Mouse (Mus musculus) small intestine, adult 2 months (tissue): Measurements from ENCODE around the gene Maml2. TPM values are rescaled to one million over a fixed set of nuclear protein-coding genes. Genes with fewer than 3 reads are reported as not detected.
"Not testable (repeated sequence)": the region's sequence is repeated elsewhere in the genome, so short reads cannot be mapped to it uniquely, and the experiment has no call there.

Experiments used
- H3K27ac ChIP-seq: fragments of 200-500 bp; 2 replicates; pipeline ENCODE4 v1.5.1; 2012; ENCODE audit warnings: low read depth, low read length, control low read depth, inconsistent platforms; ENCODE audit not compliant: insufficient read depth
- H3K27me3 ChIP-seq: fragments of 200-500 bp; 2 replicates; pipeline ENCODE4 v1.6.1; 2012; ENCODE audit warnings: mild to moderate bottlenecking, moderate library complexity, low read length, inconsistent platforms; ENCODE audit not compliant: control insufficient read depth, insufficient read depth
- H3K36me3 ChIP-seq: fragments of 200-500 bp; 2 replicates; pipeline ENCODE4 v1.6.1; 2012; ENCODE audit warnings: mild to moderate bottlenecking, low read length, control low read depth, inconsistent platforms; ENCODE audit not compliant: control insufficient read depth, insufficient read depth
- H3K4me1 ChIP-seq: fragments of 200-500 bp; 2 replicates; pipeline ENCODE4 v1.6.1; 2012; ENCODE audit warnings: low read length, inconsistent platforms, mixed read lengths; ENCODE audit not compliant: control insufficient read depth, insufficient read depth, insufficient read length
- H3K4me3 ChIP-seq: fragments of 200-500 bp; 2 replicates; pipeline ENCODE4 v1.5.1; 2012; ENCODE audit warnings: low read depth, mild to moderate bottlenecking, control low read depth, inconsistent platforms, low read length, moderate library complexity
- CTCF ChIP-seq: fragments of 200-500 bp; IDR thresholded peaks from 2 replicates; pipeline ENCODE4 v1.5.1; 2012; ENCODE audit warnings: low read depth, mild to moderate bottlenecking, control low read depth, inconsistent platforms, low read length, moderate library complexity, mixed read lengths; ENCODE audit not compliant: insufficient replicate concordance, insufficient read length; ENCODE audit errors: extremely low read depth
- POLR2A ChIP-seq: fragments of 200-500 bp; IDR thresholded peaks from 2 replicates; pipeline ENCODE4 v1.6.1; 2012; ENCODE audit warnings: low read depth, mild to moderate bottlenecking, control low read depth, inconsistent platforms, low read length, moderate library complexity
- WGBS: fragments of 180-500 bp; shearing (Covaris S2); methylation state at CpG from one replicate; pipeline ENCODE4 v1.1.7; 2018; 5-methylcytosine and 5-hydroxymethylcytosine counted together
- polyA plus RNA-seq: library from polyadenylated mRNA; depleted of rRNA; stranded (reverse); fragments of >200 nt; gene quantifications from 2 replicates; pipeline ENCODE4 v1.2.3, GENCODE M21; 2012

Maml2 gene
- polyA plus RNA-seq, 1 experiment, result 2.8 TPM

GRCm38 (mm10) chr9:13699061-13699780 is 401.5 kb downstream of the Maml2 start:
- H3K4me1 ChIP-seq, result peaks cover 3% of the 10 kb centered on the region; the same call in 1 of the 2 replicates
- WGBS, result 86% methylated on average over 14 of the region's 14 CpGs
- H3K27me3 ChIP-seq, result no peaks in the 10 kb centered on the region
- H3K27ac ChIP-seq, result no peak overlapping the region
- H3K4me3 ChIP-seq, result no peak overlapping the region
- TF ChIP-seq CTCF (no peak), POLR2A (no peak)
- H3K36me3 ChIP-seq, result no peaks in the 10 kb centered on the region

DNA sequence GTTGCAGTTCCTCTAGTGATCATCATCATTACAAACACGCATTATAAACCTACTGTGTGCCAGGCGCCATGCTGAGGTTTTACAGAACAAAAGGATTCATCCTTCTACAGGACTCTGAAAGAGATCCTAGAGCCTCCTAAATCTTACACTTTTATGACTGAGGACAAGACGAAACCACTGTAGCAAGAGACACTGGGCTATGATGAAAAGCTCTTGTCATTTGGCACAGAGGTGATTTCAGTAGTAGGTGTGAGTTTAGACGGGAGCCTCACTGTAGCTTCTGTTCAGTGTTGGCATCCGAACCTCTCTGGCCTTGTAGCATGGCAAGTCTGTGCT is 402.0 kb downstream of the Maml2 start:
- TF ChIP-seq POLR2A, result no peak
- TF ChIP-seq CTCF, result no peak
- no peak overlapping the region for H3K4me3 ChIP-seq
- no peaks in the 10 kb centered on the region for H3K36me3 ChIP-seq
- peaks cover 6% of the 10 kb centered on the region; the same call in 1 of the 2 replicates for H3K4me1 ChIP-seq
- no peaks in the 10 kb centered on the region for H3K27me3 ChIP-seq
- WGBS, result 89% methylated on average over 5 of the region's 5 CpGs
- no peak overlapping the region for H3K27ac ChIP-seq

DNA sequence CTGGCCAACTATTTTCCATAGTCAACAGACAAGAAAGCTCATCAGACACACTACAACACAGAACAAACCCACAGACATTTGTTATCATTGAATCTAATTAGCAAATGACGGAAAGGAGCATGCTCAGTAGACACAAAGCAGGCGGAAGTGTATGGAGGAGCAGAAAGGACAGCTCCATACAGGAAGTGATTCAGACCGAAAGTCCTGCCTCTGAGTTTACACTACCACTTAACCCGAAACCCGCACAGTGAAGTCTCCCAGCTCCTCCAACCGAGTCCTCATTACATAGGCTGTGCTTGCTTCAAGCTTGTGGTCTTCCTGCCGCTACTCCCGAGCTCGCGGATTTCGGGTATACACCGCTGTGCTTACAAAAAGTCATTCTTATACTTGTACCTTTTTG is 404.0 kb downstream of the Maml2 start:
- peak overlapping the region; percentile 23; the same call in 1 of the 2 replicates for H3K4me3 ChIP-seq
- 87% methylated on average over 12 of the region's 12 CpGs for WGBS
- no peaks in the 10 kb centered on the region for H3K36me3 ChIP-seq
- TF ChIP-seq POLR2A (no peak), CTCF (no peak)
- H3K27me3 ChIP-seq, result no peaks in the 10 kb centered on the region
- no peak overlapping the region for H3K27ac ChIP-seq
- H3K4me1 ChIP-seq, result peaks cover 13% of the 10 kb centered on the region; the same call in 1 of the 2 replicates

GRCm38 (mm10) chr9:13703100-13703499 is 405.3 kb downstream of the Maml2 start:
- Histone ChIP-seq H3K36me3 (no peaks in the 10 kb centered on the region), H3K27me3 (no peaks in the 10 kb centered on the region), H3K4me3 (no peak overlapping the region), H3K27ac (no peak overlapping the region), H3K4me1 (peaks cover 13% of the 10 kb centered on the region; the same call in 1 of the 2 replicates)
- TF ChIP-seq CTCF (no peak), POLR2A (no peak)
- WGBS, result 86% methylated on average over 2 of the region's 2 CpGs

DNA sequence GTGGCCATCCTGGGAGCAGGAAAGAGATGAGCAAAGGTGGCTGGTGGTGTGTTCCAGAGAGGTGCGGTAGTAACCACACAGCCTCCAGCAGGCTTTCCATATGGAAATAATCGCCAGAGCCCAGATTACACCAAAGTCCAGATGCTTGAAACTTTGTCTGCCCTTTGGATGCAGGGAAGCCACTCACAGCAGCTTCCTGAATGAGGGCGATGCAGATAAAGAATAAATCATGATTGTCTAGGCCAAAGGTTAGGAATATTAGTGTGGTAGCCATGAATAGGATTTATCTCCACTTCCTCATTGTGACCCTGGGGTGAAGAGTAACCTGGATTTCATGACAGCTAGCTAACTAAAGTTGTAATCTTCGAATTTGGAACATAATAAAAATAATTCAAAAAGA is 407.2 kb downstream of the Maml2 start:
- no peaks in the 10 kb centered on the region for H3K36me3 ChIP-seq
- no peak overlapping the region for H3K4me3 ChIP-seq
- WGBS, result 23% methylated on average over 4 of the region's 4 CpGs
- peak overlapping the region; percentile 97 for H3K27ac ChIP-seq
- no peaks in the 10 kb centered on the region for H3K27me3 ChIP-seq
- no peak for TF ChIP-seq POLR2A
- no peak for TF ChIP-seq CTCF
- peaks cover 13% of the 10 kb centered on the region; the same call in 1 of the 2 replicates for H3K4me1 ChIP-seq

DNA sequence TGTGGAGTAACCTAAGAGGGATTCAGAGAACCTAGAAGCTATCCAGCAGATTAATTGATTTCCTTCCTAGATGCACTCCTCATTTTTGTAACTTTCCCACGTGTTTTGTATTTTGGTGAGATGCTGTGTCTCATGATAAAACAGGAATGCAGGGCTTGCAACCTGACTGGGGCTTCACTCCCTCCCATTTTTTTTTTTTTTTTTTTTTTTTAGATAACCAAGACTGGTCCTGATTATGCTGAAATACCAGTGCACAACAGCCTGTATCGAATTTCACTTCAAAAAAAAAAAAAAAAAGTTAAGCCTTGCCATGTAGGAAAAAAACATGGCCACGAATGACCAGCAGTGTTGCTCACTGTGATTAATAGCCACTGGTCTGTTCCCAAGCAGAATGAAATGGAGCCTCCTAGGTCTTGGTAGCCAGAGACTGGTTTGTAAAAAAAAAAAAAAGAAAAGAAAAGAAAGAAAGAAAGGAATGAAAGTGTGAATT is 409.4 kb downstream of the Maml2 start:
- peaks cover 13% of the 10 kb centered on the region; the same call in 1 of the 2 replicates for H3K4me1 ChIP-seq
- no peak for TF ChIP-seq CTCF
- H3K4me3 ChIP-seq, result no peak overlapping the region
- WGBS, result 58% methylated on average over 3 of the region's 3 CpGs
- H3K27me3 ChIP-seq, result no peaks in the 10 kb centered on the region
- H3K36me3 ChIP-seq, result no peaks in the 10 kb centered on the region
- H3K27ac ChIP-seq, result no peak overlapping the region

DNA sequence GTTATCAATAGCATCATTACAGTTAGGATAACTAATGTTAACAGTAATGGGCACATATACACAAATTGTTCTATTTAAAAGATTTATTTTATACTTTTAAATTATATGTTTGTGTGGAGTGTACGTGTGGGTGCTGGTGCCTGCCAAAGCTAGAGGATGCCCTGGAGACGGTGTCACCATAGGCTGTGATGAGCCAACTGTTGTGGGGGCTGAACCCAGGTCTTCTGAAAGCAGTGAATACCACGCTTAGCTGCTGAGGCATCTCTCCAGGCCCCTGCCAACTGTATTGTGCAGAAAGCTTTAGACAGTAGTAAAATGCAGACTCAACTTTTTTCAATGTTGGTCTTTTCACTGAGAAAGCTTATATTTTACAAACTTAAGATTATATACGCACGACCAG is 411.7 kb downstream of the Maml2 start:
- 84% methylated on average over 5 of the region's 5 CpGs for WGBS
- Histone ChIP-seq H3K27me3 (no peaks in the 10 kb centered on the region), H3K4me1 (peaks cover 10% of the 10 kb centered on the region; the same call in 1 of the 2 replicates), H3K36me3 (no peaks in the 10 kb centered on the region), H3K4me3 (no peak overlapping the region), H3K27ac (no peak overlapping the region)
- TF ChIP-seq CTCF (no peak), POLR2A (no peak)

DNA sequence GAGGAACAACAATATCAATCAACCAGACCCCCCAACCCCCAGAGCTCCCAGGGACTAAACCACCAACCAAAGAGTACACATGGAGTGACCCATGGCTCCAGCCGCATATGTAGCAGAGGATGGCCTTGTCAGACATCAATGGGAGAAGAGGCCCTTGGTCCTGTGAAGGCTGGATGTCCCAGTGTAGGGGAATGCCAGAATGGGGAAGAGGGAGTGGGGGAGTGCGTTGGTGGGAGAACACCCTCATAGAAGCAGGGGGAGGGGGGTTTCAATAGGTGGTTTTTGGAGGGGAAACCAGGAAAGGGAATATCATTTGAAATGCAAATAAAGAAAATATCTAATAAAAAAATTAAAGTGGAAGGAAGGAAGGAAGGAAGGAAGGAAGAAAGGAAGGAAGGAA is 418.1 kb downstream of the Maml2 start:
- H3K4me3 ChIP-seq, H3K36me3 ChIP-seq, H3K27me3 ChIP-seq, H3K27ac ChIP-seq, H3K4me1 ChIP-seq: not testable (repeated sequence)
- WGBS, result 88% methylated on average over 2 of the region's 2 CpGs
